Mouse (Mus musculus) adrenal gland, adult 2 months (tissue): ENCODE measurements around the gene Ube2f. TPM values are rescaled to one million over a fixed set of nuclear protein-coding genes. Genes with fewer than 3 reads are reported as not detected.

Source experiments
- polyA plus RNA-seq: library from polyadenylated mRNA; depleted of rRNA; stranded (reverse); fragments of >200 nt; gene quantifications from 2 replicates; pipeline ENCODE4 v1.2.3, GENCODE M21; 2012; rRNA removed
- total RNA-seq, 2 experiments: library from RNA; stranded (reverse); gene quantifications; 2 replicates each; pipeline ENCODE4 v1.2.3; 2021

The Ube2f gene
- total and polyA plus RNA-seq, 3 experiments = 13.9 to 109 (median 64.8) TPM

Other genes starting within 250 kb of the Ube2f start
- not detected for gene Rbm44, start 105.2 kb upstream of the Ube2f start, total RNA-seq
- gene Rbm44, start 105.2 kb upstream of the Ube2f start, polyA plus RNA-seq = not detected in 2 replicates
- 10 to 100 TPM in 1 of 2 experiments, 1 to 10 TPM in 1; 8.0 to 10.7 TPM for gene Ramp1, start 70.5 kb upstream of the Ube2f start, total RNA-seq
- gene Ramp1, start 70.5 kb upstream of the Ube2f start, polyA plus RNA-seq = 19.9 and 26.5 TPM in 2 replicates
- 10 to 100 TPM; 22.9 to 28.4 TPM for gene Scly, start 48.0 kb downstream of the Ube2f start, total RNA-seq
- 15.1 and 20.7 TPM in 2 replicates for gene Scly, start 48.0 kb downstream of the Ube2f start, polyA plus RNA-seq
- gene Espnl, start 71.8 kb downstream of the Ube2f start, total RNA-seq = under 1 TPM in 1 of 2 experiments, not detected in 1; 0.12 TPM
- gene Espnl, start 71.8 kb downstream of the Ube2f start, polyA plus RNA-seq = 0.04 and 0.10 TPM in 2 replicates
- gene Klhl30, start 100.7 kb downstream of the Ube2f start, total RNA-seq = 1 to 10 TPM; 1.0 to 2.1 TPM
- 3.1 and 3.3 TPM in 2 replicates for gene Klhl30, start 100.7 kb downstream of the Ube2f start, polyA plus RNA-seq
- 10 to 100 TPM in 1 of 2 experiments, 1 to 10 TPM in 1; 3.7 to 16.4 TPM for gene Erfe, start 116.1 kb downstream of the Ube2f start, total RNA-seq
- 1.5 and 2.4 TPM in 2 replicates for gene Erfe, start 116.1 kb downstream of the Ube2f start, polyA plus RNA-seq
- gene Ilkap, start 148.5 kb downstream of the Ube2f start, total RNA-seq = 10 to 100 TPM; 88.8 to 94.7 TPM
- 121 and 122 TPM in 2 replicates for gene Ilkap, start 148.5 kb downstream of the Ube2f start, polyA plus RNA-seq
- 100 to 1,000 TPM; 190 to 273 TPM for gene Hes6, start 163.7 kb downstream of the Ube2f start, total RNA-seq
- 252 and 309 TPM in 2 replicates for gene Hes6, start 163.7 kb downstream of the Ube2f start, polyA plus RNA-seq
- 10 to 100 TPM; 22.2 to 68.7 TPM for gene Per2, start 209.0 kb downstream of the Ube2f start, total RNA-seq
- 24.7 and 40.0 TPM in 2 replicates for gene Per2, start 209.0 kb downstream of the Ube2f start, polyA plus RNA-seq
- gene Traf3ip1, start 244.3 kb downstream of the Ube2f start, total RNA-seq = 10 to 100 TPM; 10.1 to 11.8 TPM
- gene Traf3ip1, start 244.3 kb downstream of the Ube2f start, polyA plus RNA-seq = 6.2 and 6.8 TPM in 2 replicates